Comparison of ENCODE assay signal across 24 mouse cellular contexts in genomic region chr15:59799124-59799815, GRCm38 (mm10).
DNase-seq lines count a peak whose midpoint lies in the region; ATAC-seq and TF ChIP-seq lines count a peak whose summit lies in the region.
"Had no signal": no experiment of that assay in that cellular context is flagged by ENCODE, and none has a peak within 500 bp of the region (broad histone marks: within the 10 kb centered on the region; RNA-seq: fewer than 3 reads in every experiment).

No protein-coding gene starts in this region.

- H3K4me1 ChIP-seq in kidney, adult 2 months (ENCODE audit: control insufficient read depth, insufficient read depth, low read length): no peaks in the 10 kb centered on the region
- no peaks in the 10 kb centered on the region for H3K4me1 ChIP-seq in kidney, embryonic 16.5 days (ENCODE audit: insufficient read depth, low read length)
- H3K4me1 ChIP-seq in thymus, adult 2 months (replicated peaks; ENCODE audit: control insufficient read depth, insufficient read depth, low read length): peaks cover 26% of the 10 kb centered on the region
- H3K4me1 ChIP-seq in hindbrain, embryonic 10.5 days (replicated peaks): 0 out of 2 replicates have a peak, but pooled peaks cover 4% of the 10 kb centered on the region
- H3K4me1 ChIP-seq: embryonic facial prominence, embryonic 15.5 days; forebrain, embryonic 15.5 days; hindbrain, embryonic 13.5 days; kidney, embryonic 15.5 days; lung, embryonic 15.5 days had no signal

- 89% methylated on average over 3 of the region's 3 CpGs for WGBS in kidney, adult 2 months
- 84% methylated on average over 3 of the region's 3 CpGs for WGBS in kidney, embryonic 16.5 days
- WGBS in thymus, adult 2 months: 94% methylated on average over 3 of the region's 3 CpGs
- WGBS in large intestine, adult 2 months: 72% methylated on average over 3 of the region's 3 CpGs
- 88% methylated on average over 3 of the region's 3 CpGs for WGBS in hindbrain, embryonic 10.5 days

- peak; percentile 21 for DNase-seq in kidney, adult 2 months
- no peak for DNase-seq in thymus, adult 2 months
- DNase-seq in thymus, adult 18-20 months: no peak
- peak; percentile 56 for DNase-seq in large intestine, adult 2 months (ENCODE audit: low read depth, low spot score)
- no peak for DNase-seq in embryo, embryonic 11 days
- no peak for DNase-seq in hindbrain, embryonic 10.5 days (ENCODE audit: low spot score)
- no peak for DNase-seq in adrenal gland, postnatal 14 days
- DNase-seq: adrenal gland, adult 8-10 months; B cell, adult 2 months; cerebellum, adult 9-10 months; gastrocnemius, postnatal 10 days; heart, adult 18-20 months; lung, postnatal 4 days; thymus, postnatal 14 days had no signal

- no peaks in the 10 kb centered on the region for H3K36me3 ChIP-seq in kidney, adult 2 months (ENCODE audit: control insufficient read depth, insufficient read depth, low read length)
- no peaks in the 10 kb centered on the region for H3K36me3 ChIP-seq in kidney, embryonic 16.5 days (ENCODE audit: insufficient read depth, low read length)
- no peaks in the 10 kb centered on the region for H3K36me3 ChIP-seq in thymus, adult 2 months (ENCODE audit: control insufficient read depth, insufficient read depth, low read length)
- no peaks in the 10 kb centered on the region for H3K36me3 ChIP-seq in hindbrain, embryonic 10.5 days
- H3K36me3 ChIP-seq: embryonic facial prominence, embryonic 15.5 days; forebrain, embryonic 15.5 days; G1E; heart, embryonic 12.5 days; hindbrain, embryonic 13.5 days; kidney, embryonic 15.5 days; lung, embryonic 15.5 days had no signal

- no peaks in the 10 kb centered on the region for H3K27me3 ChIP-seq in kidney, adult 2 months (replicated peaks; ENCODE audit: control insufficient read depth, insufficient read depth, low read length)
- no peaks in the 10 kb centered on the region for H3K27me3 ChIP-seq in kidney, embryonic 16.5 days (ENCODE audit: insufficient read depth, low read length)
- no peaks in the 10 kb centered on the region for H3K27me3 ChIP-seq in thymus, adult 2 months (ENCODE audit: control insufficient read depth, insufficient read depth, low read length)
- H3K27me3 ChIP-seq in hindbrain, embryonic 10.5 days (ENCODE audit: insufficient read depth, poor library complexity, severe bottlenecking): no peaks in the 10 kb centered on the region
- H3K27me3 ChIP-seq: CH12.LX; embryonic facial prominence, embryonic 15.5 days; forebrain, embryonic 15.5 days; heart, embryonic 12.5 days; hindbrain, embryonic 13.5 days; kidney, embryonic 15.5 days; lung, embryonic 15.5 days had no signal

- no peak for TF ChIP-seq CTCF in kidney, adult 2 months (conservative IDR thresholded peaks at IDR 0.05; ENCODE audit: insufficient read depth, insufficient read length, low read depth, low read length)
- TF ChIP-seq CTCF in thymus, adult 2 months (IDR thresholded peaks at IDR 0.05; ENCODE audit: borderline replicate concordance, control insufficient read depth, extremely low read depth, insufficient read depth, low read length, poor library complexity): no peak

- H3K9ac ChIP-seq in kidney, embryonic 16.5 days (replicated peaks; ENCODE audit: low read length): no peak overlapping the region
- H3K9ac ChIP-seq: embryonic facial prominence, embryonic 15.5 days; forebrain, embryonic 15.5 days; heart, embryonic 12.5 days; hindbrain, embryonic 13.5 days; kidney, embryonic 15.5 days; lung, embryonic 15.5 days had no signal

- H3K4me2 ChIP-seq in kidney, embryonic 16.5 days (replicated peaks; ENCODE audit: low read depth, low read length): no peak overlapping the region
- H3K4me2 ChIP-seq: embryonic facial prominence, embryonic 15.5 days; forebrain, embryonic 15.5 days; heart, embryonic 12.5 days; hindbrain, embryonic 13.5 days; kidney, embryonic 15.5 days; lung, embryonic 15.5 days had no signal

- no peak overlapping the region for H3K27ac ChIP-seq in kidney, adult 2 months (ENCODE audit: insufficient read depth, low read depth, low read length)
- no peak overlapping the region for H3K27ac ChIP-seq in kidney, embryonic 16.5 days (ENCODE audit: low read length)
- peak overlapping the region; percentile 26; the same call in 1 of the 2 replicates for H3K27ac ChIP-seq in thymus, adult 2 months (ENCODE audit: control insufficient read depth, insufficient read depth, low read length)
- H3K27ac ChIP-seq in hindbrain, embryonic 10.5 days: no peak overlapping the region
- H3K27ac ChIP-seq: embryonic facial prominence, embryonic 15.5 days; forebrain, embryonic 15.5 days; hindbrain, embryonic 13.5 days; kidney, embryonic 15.5 days; left cerebral cortex, adult 2 months; lung, embryonic 15.5 days had no signal

- H3K9me3 ChIP-seq in kidney, embryonic 16.5 days (ENCODE audit: low read length): no peaks in the 10 kb centered on the region
- no peaks in the 10 kb centered on the region for H3K9me3 ChIP-seq in hindbrain, embryonic 10.5 days
- H3K9me3 ChIP-seq: embryonic facial prominence, embryonic 15.5 days; forebrain, embryonic 15.5 days; G1E; heart, embryonic 12.5 days; hindbrain, embryonic 13.5 days; kidney, embryonic 15.5 days; lung, embryonic 15.5 days had no signal

- no peak for ATAC-seq in kidney, embryonic 16.5 days (ENCODE audit: low FRiP score, low TSS enrichment)
- ATAC-seq: forebrain, embryonic 15.5 days had no signal

- no peak overlapping the region for H3K4me3 ChIP-seq in kidney, adult 2 months (ENCODE audit: insufficient read depth, low read depth, low read length)
- no peak overlapping the region for H3K4me3 ChIP-seq in kidney, embryonic 16.5 days (ENCODE audit: low read length)
- no peak overlapping the region for H3K4me3 ChIP-seq in thymus, adult 2 months (ENCODE audit: control insufficient read depth, insufficient read depth, low read length)
- H3K4me3 ChIP-seq in hindbrain, embryonic 10.5 days: no peak overlapping the region
- H3K4me3 ChIP-seq: embryonic facial prominence, embryonic 15.5 days; forebrain, embryonic 15.5 days; heart, embryonic 12.5 days; hindbrain, embryonic 13.5 days; kidney, embryonic 15.5 days; left cerebral cortex, adult 2 months; lung, embryonic 15.5 days had no signal

- TF ChIP-seq POLR2A in kidney, adult 2 months (IDR thresholded peaks at IDR 0.05; ENCODE audit: low read depth, low read length): no peak
- no peak for TF ChIP-seq POLR2A in thymus, adult 2 months (IDR thresholded peaks at IDR 0.05; ENCODE audit: control insufficient read depth, extremely low read depth, insufficient read depth, low read length, poor library complexity)

Comparison
In these comparisons a context has a peak if more than half of its experiments do, and no peak if none do; other contexts are left out.
1. DNase-seq: peak in kidney, adult 2 months (single experiment) and large intestine, adult 2 months (single experiment); none in thymus, adult 2 months (single experiment), thymus, adult 18-20 months (0 of 2), embryo, embryonic 11 days (single experiment), hindbrain, embryonic 10.5 days (single experiment) and adrenal gland, postnatal 14 days (single experiment).